Mouse (Mus musculus) limb, embryonic 12.5 days (tissue): ENCODE results near the gene Mprip. TPM values are rescaled to one million over a fixed set of nuclear protein-coding genes. Genes with fewer than 3 reads are reported as not detected.
"Not testable (repeated sequence)": the region's sequence is repeated elsewhere in the genome, so short reads cannot be mapped to it uniquely, and the experiment has no call there.

ENCODE experiments used
- ATAC-seq: fragments of 200-750 bp; cut with Nextera tagmentation; 2 replicates; pipeline ENCODE4 v1.8.0; 2017; ENCODE audit warnings: low read depth, moderate TSS enrichment; ENCODE audit not compliant: insufficient number of reproducible peaks, insufficient read depth, low FRiP score, low TSS enrichment
- H3K27ac ChIP-seq: fragments of 300-500 bp; sonication (generic); 2 replicates; pipeline ENCODE4 v1.5.1; 2016; ENCODE audit warnings: mild to moderate bottlenecking, moderate library complexity
- H3K27me3 ChIP-seq: fragments of 300-500 bp; sonication (generic); 2 replicates; pipeline ENCODE4 v1.6.1; 2016; ENCODE audit warnings: mild to moderate bottlenecking, moderate library complexity
- H3K36me3 ChIP-seq: fragments of 300-500 bp; sonication (generic); 2 replicates; pipeline ENCODE4 v1.6.1; 2016; ENCODE audit warnings: mild to moderate bottlenecking, moderate library complexity
- H3K4me1 ChIP-seq: fragments of 300-500 bp; sonication (generic); replicated peaks from 2 replicates; pipeline ENCODE4 v1.6.1; 2016
- H3K4me2 ChIP-seq: fragments of 300-500 bp; sonication (generic); 2 replicates; pipeline ENCODE4 v1.6.1; 2016; ENCODE audit warnings: mild to moderate bottlenecking, moderate library complexity
- H3K4me3 ChIP-seq: fragments of 300-500 bp; sonication (generic); replicated peaks from 2 replicates; pipeline ENCODE4 v1.5.1; 2016; ENCODE audit warnings: mild to moderate bottlenecking
- H3K9ac ChIP-seq: fragments of 300-500 bp; sonication (generic); replicated peaks from 2 replicates; pipeline ENCODE4 v1.6.1; 2016; ENCODE audit warnings: mild to moderate bottlenecking, moderate library complexity
- H3K9me3 ChIP-seq: fragments of 300-500 bp; sonication (generic); 2 replicates; pipeline ENCODE4 v1.6.1; 2016; ENCODE audit warnings: mild to moderate bottlenecking, moderate library complexity
- WGBS: fragments of 180-500 bp; shearing (Covaris S2); methylation state at CpG from one replicate; pipeline ENCODE4 v1.1.7; 2016; 5-methylcytosine and 5-hydroxymethylcytosine counted together
- polyA plus RNA-seq: library from polyadenylated mRNA; unstranded; fragments of >200 nt; fragmentation: Nextera tagmentation; extraction: Ambion mirVana; gene quantifications from 2 replicates; pipeline ENCODE4 v1.2.1, GENCODE M21; 2016

Mprip gene
- polyA plus RNA-seq, 1 experiment from 2014 or later, result 97.2 TPM

DNA sequence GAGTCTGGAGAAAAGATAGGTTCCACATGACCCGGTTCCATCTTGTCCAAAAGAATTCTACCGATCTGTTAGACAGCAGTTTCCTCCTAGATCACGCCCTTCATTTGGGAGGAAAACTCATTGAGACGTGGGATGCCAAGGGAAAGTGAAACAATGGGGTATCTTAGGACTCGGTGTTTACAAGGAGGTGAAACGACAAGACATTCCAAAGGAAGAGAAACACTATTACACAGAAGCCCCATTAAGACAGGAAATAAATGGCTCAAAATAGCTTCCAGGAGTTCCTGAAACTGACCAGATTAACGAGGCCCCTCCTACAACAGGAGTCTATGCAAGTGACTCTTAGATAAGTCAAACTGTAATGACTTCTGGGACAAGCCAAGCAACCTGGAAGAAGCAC, 5.1 kb upstream of the Mprip start:
- Histone ChIP-seq H3K4me3 (no peak overlapping the region), H3K36me3 (no peaks in the 10 kb centered on the region), H3K27me3 (no peaks in the 10 kb centered on the region), H3K4me1 (peaks cover 4% of the 10 kb centered on the region; the same call in 1 of the 2 replicates), H3K9me3 (no peaks in the 10 kb centered on the region), H3K9ac (no peak overlapping the region), H3K27ac (no peak overlapping the region), H3K4me2 (no peak overlapping the region)
- no peak for ATAC-seq
- 58% methylated on average over 7 of the region's 7 CpGs for WGBS

DNA sequence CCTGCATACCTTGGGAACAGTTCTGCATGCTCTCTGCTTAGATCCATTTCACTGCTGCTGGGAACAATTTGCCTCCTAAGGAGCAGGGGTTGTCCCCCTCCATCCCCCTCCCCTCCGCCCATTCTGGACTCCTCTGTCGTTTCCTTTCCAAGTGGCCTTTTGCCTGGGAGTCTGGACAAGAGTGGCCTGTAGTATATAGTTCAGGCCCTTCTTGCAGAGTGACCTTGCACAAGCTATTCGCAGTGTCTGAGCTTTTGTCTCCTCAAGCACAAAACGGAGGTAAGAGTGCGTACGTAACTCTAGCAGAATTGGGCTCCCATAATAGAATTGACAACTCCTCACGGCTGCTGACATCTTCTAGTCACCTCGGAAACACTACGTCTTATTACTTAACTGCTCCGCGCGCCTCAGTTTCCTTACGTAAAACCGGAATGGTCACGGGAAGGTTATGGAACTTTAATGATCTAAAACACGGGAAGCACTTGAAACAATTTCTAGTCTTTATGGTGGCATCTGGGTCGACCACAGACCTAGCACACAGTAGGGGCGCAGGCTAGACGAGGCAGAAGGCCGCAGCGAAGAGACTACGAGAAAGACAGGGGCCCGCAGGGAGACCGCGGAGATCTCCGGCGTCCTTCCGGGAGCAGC, 620 bp downstream of the Mprip start:
- peak overlapping the region; percentile 67 for H3K4me3 ChIP-seq
- peak overlapping the region; percentile 70 for H3K9ac ChIP-seq
- H3K27me3 ChIP-seq, result no peaks in the 10 kb centered on the region; the same call in 1 of the 2 replicates
- H3K36me3 ChIP-seq, result no peaks in the 10 kb centered on the region
- no peaks in the 10 kb centered on the region for H3K9me3 ChIP-seq
- H3K4me2 ChIP-seq, result peak overlapping the region; percentile 89
- WGBS, result 1% methylated on average over 28 of the region's 28 CpGs
- H3K4me1 ChIP-seq, result peaks cover 36% of the 10 kb centered on the region
- no peak overlapping the region for H3K27ac ChIP-seq
- no peak for ATAC-seq

DNA sequence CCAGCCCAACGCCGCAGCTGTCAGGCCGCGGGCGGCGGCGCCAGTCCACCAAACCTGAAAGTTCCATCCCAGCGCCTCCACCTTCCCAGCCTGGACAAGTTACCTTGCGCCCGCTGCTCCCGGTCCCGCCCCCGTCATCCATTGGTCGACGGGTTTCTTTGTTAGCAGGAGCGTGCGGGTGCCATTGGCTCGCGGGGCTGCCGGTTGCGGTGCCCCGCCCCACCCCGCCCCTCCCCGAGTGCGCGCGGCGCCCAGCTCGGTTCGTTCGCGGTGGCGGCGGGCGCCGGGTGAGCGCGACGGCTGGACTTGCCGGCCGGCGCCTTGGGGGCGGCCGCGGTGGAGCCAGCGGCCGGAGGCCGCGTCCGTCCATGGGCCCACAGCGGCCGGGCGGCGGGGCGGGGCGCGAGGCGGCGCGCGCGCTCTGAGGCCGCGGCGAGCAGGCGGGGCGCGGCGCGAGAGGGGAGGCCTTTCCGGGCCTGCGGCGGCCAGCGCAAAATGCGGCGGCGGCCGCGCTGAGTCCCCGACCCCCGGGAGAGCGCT, 1.2 kb downstream of the Mprip start:
- no peaks in the 10 kb centered on the region for H3K9me3 ChIP-seq
- no peaks in the 10 kb centered on the region; the same call in 1 of the 2 replicates for H3K27me3 ChIP-seq
- ATAC-seq, result peak; percentile 97
- H3K4me2 ChIP-seq, result peak overlapping the region; percentile 89
- H3K9ac ChIP-seq, result peak overlapping the region; percentile 83
- H3K4me3 ChIP-seq, result peak overlapping the region; percentile 67
- WGBS, result under 1% methylated on average over 77 of the region's 82 CpGs
- H3K4me1 ChIP-seq, result peaks cover 36% of the 10 kb centered on the region
- peak overlapping the region; percentile 80 for H3K27ac ChIP-seq
- H3K36me3 ChIP-seq, result no peaks in the 10 kb centered on the region

DNA sequence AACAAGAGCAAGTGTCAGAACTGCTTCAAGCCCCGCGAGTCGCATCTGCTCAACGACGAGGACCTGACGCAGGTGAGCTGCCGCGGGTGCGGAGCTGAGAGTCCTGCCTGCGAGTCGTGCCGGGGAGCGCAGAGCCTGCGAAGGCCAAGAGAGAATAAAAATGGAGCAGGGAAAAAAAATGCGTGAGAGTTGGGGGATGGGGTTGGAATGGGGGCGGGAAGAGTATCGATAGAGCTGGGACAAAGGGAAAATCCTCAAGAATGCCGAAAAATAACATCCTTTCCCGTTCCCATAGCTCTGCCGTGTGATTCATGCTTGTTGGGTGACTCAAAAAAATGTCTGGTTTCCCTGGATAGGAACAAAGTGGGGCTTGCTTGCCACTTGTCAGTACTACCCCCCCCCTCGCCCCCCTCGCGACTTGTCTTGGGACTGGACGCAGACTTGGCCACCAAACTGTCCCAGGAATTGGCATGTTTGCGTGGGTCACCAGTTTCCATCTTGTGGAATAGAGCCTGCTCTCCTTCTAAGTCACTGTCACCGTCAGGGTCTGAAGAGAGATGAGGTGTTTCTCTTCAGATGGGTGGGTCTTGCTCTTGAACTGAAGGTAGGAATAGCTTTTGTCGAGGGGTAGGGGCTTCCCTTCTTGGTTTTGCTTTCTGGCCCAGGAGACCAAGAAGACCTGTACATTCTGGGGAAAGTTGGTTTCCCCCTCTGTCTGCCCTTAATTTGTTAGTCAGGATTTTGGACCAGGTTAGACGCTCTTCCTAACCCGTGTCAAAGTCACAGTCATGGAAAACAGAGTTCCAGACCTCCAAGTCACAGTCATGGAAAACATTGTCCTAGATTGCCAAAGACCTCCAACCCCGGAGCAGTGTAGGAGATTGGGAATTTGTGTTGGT, 2.0 kb downstream of the Mprip start:
- no peak for ATAC-seq
- Histone ChIP-seq H3K4me1 (peaks cover 36% of the 10 kb centered on the region), H3K4me3 (peak overlapping the region; percentile 67), H3K36me3 (no peaks in the 10 kb centered on the region), H3K9ac (peak overlapping the region; percentile 83), H3K27me3 (no peaks in the 10 kb centered on the region; the same call in 1 of the 2 replicates), H3K4me2 (peak overlapping the region; percentile 89), H3K27ac (peak overlapping the region; percentile 80), H3K9me3 (no peaks in the 10 kb centered on the region)
- WGBS, result 3% methylated on average over 30 of the region's 30 CpGs

DNA sequence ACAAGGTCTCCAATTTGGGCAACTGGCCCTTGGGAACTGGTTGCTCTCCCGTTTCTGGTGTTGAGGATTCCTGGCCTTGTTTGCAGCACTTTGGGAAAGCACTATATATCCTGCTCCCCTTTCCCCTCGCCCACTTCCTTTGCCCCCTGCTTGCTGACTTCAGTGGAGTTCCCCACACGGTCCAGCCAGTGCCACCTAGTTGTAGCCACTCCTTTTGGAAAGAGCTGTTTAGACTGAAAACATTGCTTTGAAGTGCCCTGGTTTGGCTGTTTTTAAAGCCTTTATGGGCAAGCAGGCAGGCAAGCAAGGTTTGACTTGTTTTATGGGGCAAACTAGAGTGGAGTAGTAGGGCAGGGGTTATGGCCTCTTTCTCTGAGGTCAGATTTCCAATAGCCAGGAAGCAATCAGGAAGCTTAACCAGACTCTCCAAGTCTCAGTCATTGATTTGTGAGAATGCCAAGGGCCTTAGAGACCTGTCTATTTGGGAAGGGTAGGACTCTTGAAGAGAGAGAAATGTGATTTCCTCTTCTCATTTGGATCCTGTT, 2.7 kb downstream of the Mprip start:
- ATAC-seq, result no peak
- WGBS, result 0% methylated on average over 3 of the region's 3 CpGs
- Histone ChIP-seq H3K4me3 (peak overlapping the region; percentile 67), H3K27ac (peak overlapping the region; percentile 45; the same call in 1 of the 2 replicates), H3K9me3 (no peaks in the 10 kb centered on the region), H3K27me3 (no peaks in the 10 kb centered on the region; the same call in 1 of the 2 replicates), H3K36me3 (no peaks in the 10 kb centered on the region), H3K4me2 (peak overlapping the region; percentile 89), H3K9ac (peak overlapping the region; percentile 83), H3K4me1 (peaks cover 36% of the 10 kb centered on the region)

DNA sequence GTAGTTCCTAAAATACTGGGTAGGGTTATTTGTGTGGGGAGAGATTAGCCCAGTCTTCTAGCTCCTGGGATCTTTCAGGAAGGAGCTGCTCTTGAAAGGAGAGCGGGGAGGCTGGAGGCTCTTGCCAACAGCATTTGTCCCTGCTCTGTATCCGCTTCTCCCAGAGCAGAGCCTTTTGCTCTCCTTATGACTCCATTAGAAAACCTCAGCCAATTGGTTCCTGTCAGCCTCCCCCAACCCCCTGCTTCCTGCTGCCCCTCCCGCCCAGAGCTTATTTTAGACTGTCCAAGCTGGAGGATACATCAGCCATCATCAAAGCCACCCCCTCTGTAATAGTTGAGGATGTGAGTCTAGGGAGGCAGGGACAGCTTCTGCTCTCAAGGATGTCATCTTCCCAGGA, 3.7 kb downstream of the Mprip start:
- peak overlapping the region; percentile 8; the same call in 1 of the 2 replicates for H3K27ac ChIP-seq

DNA sequence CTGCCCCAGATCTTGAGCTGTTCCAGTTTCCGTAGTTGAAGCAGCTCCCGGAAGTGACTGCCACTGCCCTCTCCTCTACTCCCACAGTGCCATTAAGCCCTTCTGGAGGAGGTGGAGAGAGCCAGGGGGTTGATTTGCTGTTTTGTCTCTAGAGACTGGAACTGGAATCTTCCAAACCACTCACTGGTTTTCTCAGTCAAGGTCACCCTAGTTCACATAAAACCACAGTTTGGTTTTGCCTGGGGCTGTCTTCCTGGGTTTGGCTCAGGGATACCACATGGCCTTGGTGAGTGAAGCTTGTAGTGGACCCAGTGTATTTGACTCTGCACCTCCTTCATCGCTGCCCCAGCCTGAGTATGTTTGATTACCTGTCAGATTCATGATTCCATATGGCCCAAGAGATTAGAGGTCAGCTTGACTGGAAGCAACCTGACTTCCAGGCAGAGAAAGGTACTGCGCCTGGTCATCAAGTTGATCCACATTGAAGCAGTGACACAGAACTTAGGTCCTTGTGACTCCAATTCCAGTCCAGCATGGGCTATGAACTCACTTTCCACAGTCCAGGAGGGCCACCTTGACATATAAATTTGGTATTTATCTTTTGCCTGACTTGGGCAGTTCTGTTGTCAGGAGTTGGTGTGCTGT, 10.1 kb downstream of the Mprip start:
- Histone ChIP-seq H3K4me2 (no peak overlapping the region), H3K9ac (no peak overlapping the region), H3K27ac (no peak overlapping the region), H3K36me3 (no peaks in the 10 kb centered on the region), H3K4me3 (no peak overlapping the region), H3K27me3 (no peaks in the 10 kb centered on the region), H3K9me3 (no peaks in the 10 kb centered on the region), H3K4me1 (peaks cover 15% of the 10 kb centered on the region; the same call in 1 of the 2 replicates)
- WGBS, result 72% methylated on average over 4 of the region's 4 CpGs
- ATAC-seq, result no peak

More for the DNA sequence above, 3.7 kb downstream of the Mprip start:
- no peaks in the 10 kb centered on the region; the same call in 1 of the 2 replicates for H3K27me3 ChIP-seq
- H3K36me3 ChIP-seq, result no peaks in the 10 kb centered on the region
- no peaks in the 10 kb centered on the region for H3K9me3 ChIP-seq
- no peak overlapping the region; the same call in 1 of the 2 replicates for H3K4me3 ChIP-seq
- ATAC-seq, result no peak
- H3K9ac ChIP-seq, result no peak overlapping the region
- peaks cover 36% of the 10 kb centered on the region for H3K4me1 ChIP-seq
- WGBS, result 15% methylated on average over 3 of the region's 3 CpGs
- H3K4me2 ChIP-seq, result peak overlapping the region; percentile 89

DNA sequence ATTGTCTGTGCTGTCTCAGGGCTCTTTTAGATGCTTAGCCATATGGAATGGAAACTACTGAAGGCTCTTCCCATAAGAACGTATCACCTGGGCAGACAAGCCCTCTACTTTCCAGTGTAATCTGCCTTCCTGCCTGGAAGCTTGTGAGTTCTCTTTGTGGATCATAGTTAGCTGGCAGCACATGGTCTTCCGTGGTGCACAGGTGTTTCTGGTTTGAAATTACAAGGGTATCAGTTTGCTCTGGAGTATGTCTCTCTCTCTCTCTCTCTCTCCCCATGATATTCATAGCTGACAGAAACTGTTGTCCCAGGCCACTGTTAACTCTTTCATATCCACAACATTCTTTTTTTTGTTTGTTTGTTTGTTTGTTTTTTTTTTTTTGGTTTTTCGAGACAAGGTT, 12.9 kb downstream of the Mprip start:
- Histone ChIP-seq H3K9ac (no peak overlapping the region), H3K36me3 (peaks cover 11% of the 10 kb centered on the region; the same call in 1 of the 2 replicates), H3K4me1 (peaks cover 15% of the 10 kb centered on the region; the same call in 1 of the 2 replicates), H3K27ac (no peak overlapping the region), H3K4me2 (no peak overlapping the region), H3K9me3 (no peaks in the 10 kb centered on the region), H3K27me3 (no peaks in the 10 kb centered on the region), H3K4me3 (no peak overlapping the region)
- no peak for ATAC-seq
- 68% methylated on average over 3 of the region's 3 CpGs for WGBS

DNA sequence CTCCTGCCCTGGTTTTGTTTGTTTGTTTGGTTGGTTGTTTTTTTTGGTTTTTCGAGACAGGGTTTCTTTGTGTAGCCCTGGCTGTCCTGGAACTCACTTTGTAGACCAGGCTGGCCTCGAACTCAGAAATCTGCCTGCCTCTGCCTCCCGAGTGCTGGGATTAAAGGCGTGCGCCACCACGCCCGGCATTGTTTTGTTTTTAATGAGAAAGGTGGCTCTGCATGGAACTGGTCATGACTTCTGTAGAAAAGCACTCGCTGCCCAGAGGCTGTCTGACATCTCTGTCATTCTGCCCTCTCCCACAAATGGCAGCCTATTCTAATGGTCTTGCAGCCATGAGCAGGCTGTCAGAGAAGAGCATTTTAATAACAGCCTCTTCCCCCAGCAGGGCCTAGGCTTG, 13.6 kb downstream of the Mprip start:
- H3K4me1 ChIP-seq, result peaks cover 15% of the 10 kb centered on the region; the same call in 1 of the 2 replicates
- WGBS, result 94% methylated on average over 8 of the region's 8 CpGs
- H3K27me3 ChIP-seq, H3K4me2 ChIP-seq, H3K9ac ChIP-seq, H3K9me3 ChIP-seq, H3K4me3 ChIP-seq, ATAC-seq, H3K27ac ChIP-seq: not testable (repeated sequence)
- peaks cover 16% of the 10 kb centered on the region; the same call in 1 of the 2 replicates for H3K36me3 ChIP-seq

DNA sequence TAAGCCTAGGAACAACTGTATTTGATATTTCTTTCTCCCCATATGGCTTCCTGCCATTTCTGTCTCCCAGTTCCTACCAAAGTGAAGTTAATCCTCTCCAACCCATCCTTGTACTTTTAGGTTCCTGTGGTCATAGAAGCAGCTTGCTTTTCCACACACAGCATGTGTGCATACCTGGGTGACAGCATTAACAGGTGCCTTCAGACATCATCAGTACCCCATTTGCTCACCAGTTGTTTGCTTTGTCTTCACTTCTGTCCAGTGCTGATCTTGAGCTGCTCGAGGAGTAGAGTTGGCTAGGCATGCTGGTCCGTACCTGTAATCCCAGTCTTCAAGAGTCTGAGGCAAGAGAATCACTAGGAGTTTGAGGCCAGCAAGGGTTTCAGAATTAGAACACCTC, 16.7 kb downstream of the Mprip start:
- no peak for ATAC-seq
- Histone ChIP-seq H3K4me1 (peaks cover 9% of the 10 kb centered on the region; the same call in 1 of the 2 replicates), H3K27me3 (no peaks in the 10 kb centered on the region), H3K27ac (no peak overlapping the region), H3K9me3 (no peaks in the 10 kb centered on the region), H3K4me3 (no peak overlapping the region), H3K9ac (no peak overlapping the region), H3K4me2 (no peak overlapping the region), H3K36me3 (peaks cover 21% of the 10 kb centered on the region; the same call in 1 of the 2 replicates)
- WGBS, result 87% methylated on average over 2 of the region's 2 CpGs
